Mouse (Mus musculus) midbrain, postnatal 0 days (tissue): ENCODE results near the gene Maz. TPM values are rescaled to one million over a fixed set of nuclear protein-coding genes. Genes with fewer than 3 reads are reported as not detected.
A peak's percentile ranks its signal among the peaks of the same experiment; 100 is the strongest.

Experiments
- ATAC-seq: fragments of 200-750 bp; cut with Nextera tagmentation; 2 replicates; pipeline ENCODE4 v1.8.0; 2017; ENCODE audit warnings: moderate number of reproducible peaks, mild to moderate bottlenecking, moderate TSS enrichment, moderate library complexity; ENCODE audit not compliant: low FRiP score
- DNase-seq: peaks from one replicate; pipeline ENCODE4 v3.0.0-alpha.2; 2015; ENCODE audit warnings: low spot score
- H3K27ac ChIP-seq: fragments of 300-500 bp; sonication (generic); 2 replicates; pipeline ENCODE4 v1.5.1; 2014; ENCODE audit warnings: low read depth, mild to moderate bottlenecking, low read length, mixed read lengths
- H3K27me3 ChIP-seq: fragments of 300-500 bp; sonication (generic); 2 replicates; pipeline ENCODE4 v1.6.1; 2014; ENCODE audit warnings: low read length, control low read depth, mixed read lengths; ENCODE audit not compliant: insufficient read depth
- H3K36me3 ChIP-seq: fragments of 300-500 bp; sonication (generic); 2 replicates; pipeline ENCODE4 v1.6.1; 2014; ENCODE audit warnings: low read length, control low read depth, mixed read lengths; ENCODE audit not compliant: insufficient read depth
- H3K4me1 ChIP-seq: fragments of 300-500 bp; sonication (generic); 2 replicates; pipeline ENCODE4 v1.6.1; 2014; ENCODE audit warnings: mild to moderate bottlenecking, control low read depth, antibody characterized with exemption, low read length, mixed read lengths; ENCODE audit not compliant: insufficient read depth
- H3K4me2 ChIP-seq: fragments of 300-500 bp; sonication (generic); 2 replicates; pipeline ENCODE4 v1.6.1; 2014; ENCODE audit warnings: low read depth, mild to moderate bottlenecking, low read length, mixed read lengths; ENCODE audit not compliant: poor library complexity, severe bottlenecking
- H3K4me3 ChIP-seq: fragments of 300-500 bp; sonication (generic); 2 replicates; pipeline ENCODE4 v1.5.1; 2014; ENCODE audit warnings: low read depth, mild to moderate bottlenecking, low read length, moderate library complexity
- H3K9ac ChIP-seq: fragments of 300-500 bp; sonication (generic); replicated peaks from 2 replicates; pipeline ENCODE4 v1.6.1; 2014; ENCODE audit warnings: mild to moderate bottlenecking, low read length, moderate library complexity, mixed read lengths; ENCODE audit not compliant: poor library complexity, severe bottlenecking
- H3K9me3 ChIP-seq: fragments of 300-500 bp; sonication (generic); 2 replicates; pipeline ENCODE4 v1.6.1; 2016; ENCODE audit warnings: low read length, control low read depth
- CTCF ChIP-seq: IDR thresholded peaks from 2 replicates; pipeline ENCODE4 v1.5.1; 2016; ENCODE audit warnings: antibody characterized with exemption, mild to moderate bottlenecking
- WGBS: fragments of 180-500 bp; shearing (Covaris S2); extraction: QIAGEN DNeasy Blood & Tissue Kit; methylation state at CpG from one replicate; pipeline ENCODE4 v1.1.7; 2014; 5-methylcytosine and 5-hydroxymethylcytosine counted together
- polyA plus RNA-seq: library from polyadenylated mRNA; unstranded; fragments of >200 nt; fragmentation: Nextera tagmentation; extraction: Ambion mirVana; gene quantifications from 2 replicates; pipeline ENCODE4 v1.2.1, GENCODE M21; 2015
- total RNA-seq: library from RNA; depleted of rRNA; stranded (reverse); fragments of >200 nt; gene quantifications from 2 replicates; pipeline ENCODE4 v1.2.3, GENCODE M21; 2014

Gene Maz
- total and polyA plus RNA-seq, 2 experiments from 2014 or later: 68.3 to 245 TPM

GRCm38 (mm10) chr7:127016481-127016485, 10.6 kb downstream of the Maz start, which contains the start of gene Pagr1b:
Gene Pagr1b (minus strand): TSS chr7:127016484.
- TF ChIP-seq CTCF: no peak
- Histone ChIP-seq H3K27me3 (no peaks in the 10 kb centered on the region), H3K4me1 (peaks cover 36% of the 10 kb centered on the region), H3K4me3 (peak within 1 kb of the TSS; percentile 52), H3K9ac (peak within 1 kb of the TSS; percentile 70), H3K9me3 (no peaks in the 10 kb centered on the region), H3K4me2 (peak within 1 kb of the TSS; percentile 93), H3K27ac (peak within 1 kb of the TSS; percentile 86), H3K36me3 (peaks cover 12% of the 10 kb centered on the region; the same call in 1 of the 2 replicates)
- no peak for ATAC-seq
- no peak for DNase-seq

DNA sequence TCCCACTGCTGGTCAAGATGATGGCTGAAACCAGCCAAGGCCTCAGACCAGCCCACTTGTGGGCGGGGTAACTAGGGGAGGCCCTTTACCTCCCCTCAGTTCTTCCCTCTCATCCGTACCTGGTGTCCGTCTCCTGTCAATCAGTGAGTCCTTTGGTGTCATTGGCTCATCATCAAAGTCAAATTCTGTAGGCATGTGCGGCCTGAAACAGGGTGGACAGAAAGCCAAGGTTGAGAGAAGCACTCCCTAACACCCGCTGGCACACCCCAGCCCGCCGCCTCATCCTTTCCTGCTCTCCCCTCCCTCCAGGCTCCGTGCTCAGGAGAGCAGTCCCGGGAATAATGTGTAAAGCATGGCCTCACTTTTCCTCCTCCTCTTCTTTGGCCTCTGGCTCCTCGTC, 10.8 kb downstream of the Maz start:
- H3K4me1 ChIP-seq: peaks cover 36% of the 10 kb centered on the region
- ATAC-seq: no peak

DNA sequence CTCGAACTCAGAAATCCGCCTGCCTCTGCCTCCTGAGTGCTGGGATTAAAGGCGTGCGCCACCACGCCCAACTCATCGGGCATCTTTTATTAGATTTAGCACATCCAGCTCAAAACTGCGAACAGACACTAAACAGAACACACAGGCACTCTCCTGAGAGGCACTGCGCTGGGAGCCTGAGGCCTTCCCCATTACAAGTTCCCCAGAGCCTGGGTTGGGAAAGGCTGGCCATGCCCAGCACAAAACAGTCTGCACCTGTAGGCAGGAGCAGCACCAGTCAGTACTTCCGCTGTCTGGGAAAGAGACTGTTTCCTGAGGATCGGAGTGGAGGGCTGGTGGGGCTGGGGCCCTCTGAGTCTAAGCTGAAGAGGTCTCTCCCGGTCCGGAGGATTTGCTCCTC, 11.8 kb downstream of the Maz start:
- no peak overlapping the region for H3K4me2 ChIP-seq
- H3K36me3 ChIP-seq: peaks cover 12% of the 10 kb centered on the region; the same call in 1 of the 2 replicates
- 95% methylated on average over 12 of the region's 12 CpGs for WGBS
- ATAC-seq (no peak), DNase-seq (no peak)
- no peak overlapping the region for H3K4me3 ChIP-seq
- no peak overlapping the region for H3K27ac ChIP-seq
- H3K9ac ChIP-seq: no peak overlapping the region
- no peak for TF ChIP-seq CTCF
- H3K27me3 ChIP-seq: no peaks in the 10 kb centered on the region
- no peaks in the 10 kb centered on the region for H3K9me3 ChIP-seq
- peaks cover 30% of the 10 kb centered on the region for H3K4me1 ChIP-seq

More for the DNA sequence above, 10.8 kb downstream of the Maz start:
- Histone ChIP-seq H3K9ac (peak overlapping the region; percentile 70), H3K27ac (peak overlapping the region; percentile 86), H3K4me3 (peak overlapping the region; percentile 52), H3K9me3 (no peaks in the 10 kb centered on the region), H3K36me3 (peaks cover 12% of the 10 kb centered on the region; the same call in 1 of the 2 replicates), H3K27me3 (no peaks in the 10 kb centered on the region), H3K4me2 (peak overlapping the region; percentile 93)
- DNase-seq: peak; percentile 58
- 0% methylated on average over 10 of the region's 10 CpGs for WGBS
- no peak for TF ChIP-seq CTCF

- H3K4me3 ChIP-seq: peak within 1 kb of the TSS; percentile 18; the same call in 1 of the 2 replicates
- TF ChIP-seq CTCF: no peak
- DNase-seq (no peak), ATAC-seq (no peak)
- peak within 1 kb of the TSS; percentile 93; the same call in 1 of the 2 replicates for H3K4me2 ChIP-seq
- H3K27ac ChIP-seq: no peak within 1 kb of the TSS
- H3K4me1 ChIP-seq: peaks cover 24% of the 10 kb centered on the region
- H3K27me3 ChIP-seq: no peaks in the 10 kb centered on the region
- no peaks in the 10 kb centered on the region for H3K9me3 ChIP-seq
- 0 out of 2 replicates have a peak within 1 kb of the TSS, but pooled peaks have one; percentile 0 for H3K9ac ChIP-seq
- peaks cover 12% of the 10 kb centered on the region; the same call in 1 of the 2 replicates for H3K36me3 ChIP-seq
- 80% methylated on average over 11 of the region's 11 CpGs for WGBS
Observed at GRCm38 (mm10) chr7:127014320-127014719, 12.5 kb downstream of the Maz start, which contains the start of gene Mvp. Gene Mvp (minus strand): TSS chr7:127014621.

- Histone ChIP-seq H3K4me3 (no peak overlapping the region), H3K27me3 (no peaks in the 10 kb centered on the region), H3K4me1 (peaks cover 14% of the 10 kb centered on the region), H3K4me2 (no peak overlapping the region), H3K9me3 (no peaks in the 10 kb centered on the region), H3K9ac (no peak overlapping the region), H3K36me3 (peaks cover 12% of the 10 kb centered on the region; the same call in 1 of the 2 replicates), H3K27ac (no peak overlapping the region)
- WGBS: 95% methylated on average over 6 of the region's 6 CpGs
- TF ChIP-seq CTCF: no peak
- no peak for DNase-seq
- no peak for ATAC-seq
Observed at GRCm38 (mm10) chr7:127013385-127013784, 13.5 kb downstream of the Maz start.

- 96% methylated on average over 10 of the region's 10 CpGs for WGBS
- no peak for TF ChIP-seq CTCF
- Histone ChIP-seq H3K9me3 (no peaks in the 10 kb centered on the region), H3K36me3 (peaks cover 12% of the 10 kb centered on the region; the same call in 1 of the 2 replicates), H3K27ac (no peak overlapping the region), H3K4me3 (no peak overlapping the region), H3K4me1 (peaks cover 10% of the 10 kb centered on the region; the same call in 1 of the 2 replicates), H3K9ac (no peak overlapping the region), H3K4me2 (no peak overlapping the region), H3K27me3 (no peaks in the 10 kb centered on the region)
- ATAC-seq (no peak), DNase-seq (no peak)
Observed at GRCm38 (mm10) chr7:127012845-127013244, 14.0 kb downstream of the Maz start.
